Mouse (Mus musculus): Measurements from ENCODE around the gene Veph1. TPM values are rescaled to one million over a fixed set of nuclear protein-coding genes. Genes with fewer than 3 reads are reported as not detected.

Gene Veph1
- total RNA-seq, 1 experiment from 2014 or later: not detected

DNA sequence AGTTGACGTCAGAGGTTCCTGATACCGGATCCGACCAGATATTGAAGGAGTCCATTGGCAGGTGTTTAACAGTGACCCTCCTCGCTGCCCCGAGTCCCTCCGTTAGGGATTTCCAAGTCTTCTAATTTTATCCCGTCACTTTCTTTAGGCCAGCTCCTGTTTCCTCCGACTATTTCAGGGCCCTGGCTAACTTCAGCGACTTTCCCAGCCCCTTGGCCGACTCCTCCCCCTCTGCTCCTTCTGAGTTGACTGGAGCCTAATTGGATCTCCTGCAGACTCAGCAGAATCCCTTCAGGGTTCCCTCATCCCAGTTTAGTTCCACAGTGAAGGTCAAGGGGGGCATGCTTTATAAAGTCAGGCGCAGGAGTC, 75.4 kb downstream of the Veph1 start:
- DNase-seq: no peak

DNA sequence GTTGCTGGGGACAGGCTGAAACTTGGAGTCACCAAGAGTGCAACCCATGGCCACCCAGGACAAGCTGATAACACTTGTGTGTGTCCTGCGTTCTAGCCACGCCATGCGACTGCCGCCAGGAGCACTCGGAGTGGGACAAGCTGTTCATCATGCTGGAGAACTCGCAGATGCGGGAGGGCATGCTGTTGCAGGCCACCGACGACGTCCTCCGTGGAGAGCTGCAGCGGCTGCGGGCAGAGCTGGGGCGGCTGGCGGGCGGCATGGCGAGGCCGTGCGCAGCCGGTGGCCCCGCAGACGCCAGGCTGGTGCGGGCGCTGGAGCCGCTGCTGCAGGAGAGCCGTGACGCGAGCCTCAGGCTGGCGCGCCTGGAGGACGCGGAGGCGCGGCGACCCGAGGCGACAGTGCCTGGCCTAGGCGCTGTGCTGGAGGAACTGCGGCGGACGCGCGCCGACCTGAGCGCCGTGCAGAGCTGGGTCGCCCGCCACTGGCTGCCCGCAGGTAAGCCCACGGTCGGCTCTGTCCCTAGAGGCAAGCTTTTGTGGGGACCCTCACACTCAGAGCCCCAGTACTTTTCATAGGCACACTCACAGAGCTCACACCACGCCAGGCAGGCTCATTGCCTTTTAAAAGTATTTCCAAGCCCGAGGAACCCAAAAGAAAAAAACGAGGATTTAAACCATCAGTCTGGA, 75.9 kb downstream of the Veph1 start:
- peak; percentile 63 for DNase-seq

DNA sequence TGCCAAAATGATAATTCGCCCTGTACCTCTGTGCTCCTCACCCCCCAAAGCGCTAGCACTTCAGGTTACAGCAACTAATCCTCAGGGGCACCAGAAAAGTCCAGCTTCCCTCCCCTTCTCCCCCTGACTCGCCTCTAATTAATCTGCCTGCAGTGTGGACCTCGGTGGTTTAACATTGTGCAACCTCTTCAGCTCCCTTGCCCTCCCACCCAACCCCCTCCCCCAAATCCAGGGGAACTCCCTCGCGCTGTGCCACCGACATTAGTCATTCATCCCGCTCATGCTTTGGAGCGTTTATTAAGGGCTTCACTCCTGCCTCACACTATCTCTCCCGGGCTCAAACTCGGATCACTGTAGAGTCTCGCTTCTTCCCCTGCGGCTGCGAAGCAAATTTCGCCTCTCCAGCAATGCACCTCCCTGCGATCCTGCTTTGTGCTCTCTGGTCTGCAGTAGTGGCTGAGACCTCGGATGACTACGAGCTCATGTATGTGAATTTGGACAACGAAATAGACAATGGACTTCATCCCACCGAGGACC, 76.9 kb downstream of the Veph1 start, which contains the start of gene Ptx3:
Gene Ptx3 (plus strand): TSS at position 256 of the 537 bp plus-strand sequence.
- DNase-seq: no peak

DNA sequence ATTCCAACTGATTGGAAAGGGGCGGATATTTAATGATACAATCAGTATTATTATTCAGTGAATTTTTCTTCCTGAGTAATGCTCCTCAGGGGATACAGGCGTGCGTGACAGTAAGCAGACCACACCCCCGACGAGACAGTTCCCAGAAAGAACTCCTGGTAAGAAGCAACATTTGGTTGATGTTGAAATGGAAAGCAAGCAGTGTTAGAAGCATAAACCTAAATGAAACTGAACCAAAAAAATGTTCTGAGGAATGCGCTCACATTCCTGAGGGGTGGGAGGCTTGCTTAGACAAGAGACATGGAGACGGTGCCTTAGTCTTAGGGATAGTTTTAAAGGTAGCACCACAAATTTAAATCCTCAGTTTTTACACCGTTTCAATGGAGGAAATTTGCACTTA, 80.9 kb downstream of the Veph1 start:
- no peak for DNase-seq

DNA sequence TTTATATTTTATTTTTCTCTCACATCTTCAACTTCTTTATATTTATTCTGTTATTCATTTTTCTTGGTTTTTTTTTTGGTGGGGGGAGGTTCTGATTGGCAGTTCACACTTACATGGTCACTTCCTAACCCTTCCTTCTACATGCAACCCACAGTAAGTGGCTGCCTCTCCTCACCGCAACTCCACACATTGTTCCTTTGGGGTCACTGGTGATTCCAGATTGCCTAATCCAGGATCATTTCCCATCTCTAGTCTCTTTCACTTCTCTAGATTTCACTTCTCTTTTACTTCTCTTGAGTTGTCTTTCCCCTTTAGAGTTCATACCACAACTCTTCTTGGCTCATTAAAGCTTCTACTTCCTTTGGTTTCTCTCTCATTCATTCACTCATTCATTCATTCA, 83.1 kb downstream of the Veph1 start:
- DNase-seq: no peak

DNA sequence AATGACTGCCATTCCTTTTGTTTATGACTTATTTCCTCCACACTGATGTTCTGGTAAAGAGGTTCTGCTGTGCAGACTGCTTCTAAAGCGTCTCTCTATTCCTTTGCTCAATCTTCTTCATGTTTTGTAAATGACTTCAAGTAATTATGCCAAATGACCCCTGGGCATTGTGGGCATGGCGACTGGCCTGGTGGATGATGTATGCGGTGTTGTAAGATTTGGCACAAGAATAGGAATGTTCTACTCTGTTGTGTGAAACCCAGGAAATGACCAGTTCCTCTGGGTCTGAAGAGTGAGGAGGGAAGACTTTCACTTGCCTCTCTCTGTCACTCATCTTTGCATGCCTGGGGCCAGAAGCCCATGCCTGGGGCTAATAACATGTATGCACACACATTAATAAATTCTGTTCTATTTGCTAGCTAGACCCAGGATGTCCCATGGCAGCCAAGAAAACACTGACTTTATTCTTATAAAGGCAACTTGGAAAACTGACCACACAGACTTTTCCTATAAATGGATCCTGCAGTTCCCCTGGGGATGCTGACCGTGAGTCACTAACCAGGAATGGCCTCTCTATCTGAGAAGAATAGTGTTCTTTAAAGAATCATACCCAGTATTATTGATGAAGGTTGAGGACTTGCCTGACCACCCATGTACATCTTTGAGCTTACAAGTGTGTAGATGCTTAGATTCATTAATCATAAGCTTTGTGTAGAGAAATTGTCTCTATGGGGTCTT, 87.6 kb downstream of the Veph1 start:
- DNase-seq: no peak

DNA sequence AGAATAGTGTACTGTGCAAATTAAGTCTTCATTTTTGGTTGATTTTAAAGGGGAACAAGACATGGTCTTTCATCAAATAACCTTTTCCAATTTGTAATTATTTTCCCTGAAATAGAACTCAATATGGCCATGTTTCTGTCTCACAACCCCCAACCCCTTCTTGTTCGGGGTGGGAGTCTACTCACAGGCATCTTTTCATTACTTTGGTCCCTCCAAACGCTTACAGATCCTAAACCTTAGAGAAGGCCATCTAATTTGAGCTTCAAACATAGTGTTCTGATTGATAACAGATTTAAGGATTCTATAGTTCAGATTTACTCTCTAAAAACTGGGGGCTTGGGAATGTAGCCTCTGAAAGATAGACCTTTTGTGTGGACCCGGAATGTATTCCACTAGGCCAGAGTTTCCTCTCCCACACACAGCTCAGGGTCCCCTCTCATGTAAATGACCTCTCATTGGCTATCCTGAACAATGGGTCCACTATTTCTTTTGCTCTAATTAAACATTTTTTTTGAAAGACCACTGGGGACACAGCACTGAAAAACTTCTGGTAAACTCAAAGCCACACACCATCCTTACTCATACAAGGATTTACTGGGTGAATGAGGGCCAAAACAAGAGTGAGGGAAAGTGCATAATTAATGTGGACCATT, 102.6 kb downstream of the Veph1 start:
- no peak for DNase-seq

DNA sequence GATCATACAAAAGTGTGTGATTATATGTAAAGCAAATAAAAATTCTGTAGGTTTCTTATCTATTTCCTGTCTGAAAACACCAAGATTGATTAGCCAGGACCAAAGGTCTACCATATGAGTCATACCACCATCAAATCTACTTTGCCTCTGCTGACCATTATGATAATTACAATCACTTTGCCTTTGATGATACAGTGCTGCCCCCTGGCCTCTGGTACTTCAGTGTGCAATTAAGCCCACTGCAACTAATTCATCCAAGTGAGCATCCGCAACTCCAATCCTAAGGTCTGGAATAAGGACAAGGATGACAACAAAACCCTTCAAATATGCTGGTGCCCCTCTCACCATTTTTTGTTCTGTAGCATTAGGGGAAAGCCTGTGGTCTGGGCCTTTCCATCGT, 117.0 kb downstream of the Veph1 start:
- no peak for DNase-seq

DNA sequence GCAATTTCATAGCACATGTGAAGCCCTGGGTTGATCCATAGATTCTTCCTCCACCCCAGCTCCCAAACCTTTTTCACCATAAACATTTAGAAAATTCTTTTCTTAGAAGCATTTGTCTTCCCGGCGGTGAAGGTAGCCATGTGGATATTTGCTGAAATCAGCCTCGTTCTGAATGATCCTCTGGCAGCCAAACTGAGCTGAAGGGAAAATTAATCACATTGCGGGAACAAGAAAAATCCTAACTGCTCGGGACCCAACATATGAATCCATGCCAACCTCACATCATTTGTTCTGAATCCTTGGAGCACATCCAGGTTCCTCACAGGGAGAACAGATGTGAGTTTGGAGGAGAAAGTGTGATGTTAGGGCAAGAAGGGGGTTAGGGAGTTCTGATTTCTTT, 123.7 kb downstream of the Veph1 start:
- DNase-seq: no peak

DNA sequence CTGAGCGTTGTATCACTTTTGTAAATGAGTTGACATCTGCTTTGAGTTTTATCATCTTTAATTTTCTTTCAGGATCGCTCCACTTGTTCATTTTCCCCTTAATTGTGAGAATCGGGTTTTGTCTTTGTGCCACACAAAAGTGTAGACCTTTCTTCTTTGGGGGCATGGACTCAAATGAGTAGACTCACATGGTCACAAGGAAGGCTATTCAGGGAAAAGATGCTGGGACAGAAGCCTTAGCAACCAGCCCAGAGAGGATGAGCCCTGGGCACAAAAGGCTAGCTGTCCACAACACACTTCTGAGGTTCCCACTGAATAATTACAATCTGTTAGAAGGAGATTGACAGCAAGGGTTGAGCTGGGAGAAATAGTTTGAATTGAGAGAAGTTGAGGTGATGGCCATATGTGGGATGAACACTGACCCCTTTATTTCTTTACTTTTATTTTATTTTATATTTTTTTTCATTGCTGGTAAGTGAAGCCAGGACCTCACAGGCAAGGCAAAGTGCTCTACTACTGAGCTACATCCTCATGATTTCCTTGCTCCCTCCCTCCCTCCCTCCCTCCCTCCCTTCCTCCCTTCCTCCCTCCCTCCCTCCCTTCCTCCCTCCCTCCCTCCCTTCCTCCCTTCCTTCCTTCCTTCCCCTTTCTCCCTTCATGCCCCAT, 126.6 kb downstream of the Veph1 start:
- no peak for DNase-seq

DNA sequence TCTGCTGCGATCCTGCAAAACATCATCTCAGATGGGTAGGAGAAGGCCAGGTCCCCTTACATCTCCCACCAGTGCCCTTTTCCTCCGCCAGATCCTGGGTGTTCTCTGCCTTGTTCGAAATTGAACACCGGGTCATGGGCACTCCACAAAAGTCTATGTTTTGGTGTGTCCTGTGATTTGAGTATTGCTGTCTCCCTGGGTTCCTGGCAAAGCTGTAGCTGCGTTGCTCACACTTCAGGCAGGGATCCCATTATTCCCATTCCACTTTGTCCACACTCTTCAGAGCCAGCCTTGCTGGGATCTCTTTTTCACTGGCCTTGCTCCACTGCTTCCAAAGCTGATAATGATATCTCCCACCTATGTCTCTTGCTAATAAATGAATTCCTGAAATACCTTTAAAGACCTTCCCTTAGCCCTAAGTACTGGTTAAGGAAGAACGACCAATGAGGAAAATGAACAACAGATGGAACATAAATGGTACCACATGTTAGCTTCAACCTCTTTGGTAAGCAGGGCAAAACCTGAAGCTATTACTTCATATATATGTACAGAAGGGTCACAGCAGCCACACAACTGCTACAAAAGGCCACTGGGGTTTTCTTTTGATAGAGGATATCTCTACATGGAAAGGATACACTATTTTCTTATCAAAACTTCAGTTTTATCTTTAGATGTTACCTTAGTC, 129.9 kb downstream of the Veph1 start:
- no peak for DNase-seq

DNA sequence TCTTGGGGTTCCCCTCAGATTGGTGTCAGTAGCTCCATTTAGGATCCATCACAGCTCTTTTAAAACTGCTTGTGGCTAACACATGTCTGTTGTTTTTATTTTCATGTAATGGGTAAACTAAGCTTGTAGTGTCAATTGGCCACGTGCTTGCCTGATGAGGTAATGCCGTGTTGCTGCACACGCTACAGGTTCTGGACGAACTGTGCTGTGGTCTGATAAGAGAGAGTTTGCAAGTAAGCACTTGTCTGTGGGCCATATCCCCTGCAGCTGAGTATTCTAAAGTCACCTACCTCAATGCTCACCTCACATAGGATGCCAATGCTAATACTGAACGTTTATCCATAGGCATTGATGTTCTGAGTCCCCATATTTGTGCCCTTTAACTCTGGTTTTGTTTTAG, 131.6 kb downstream of the Veph1 start:
- DNase-seq: no peak

DNA sequence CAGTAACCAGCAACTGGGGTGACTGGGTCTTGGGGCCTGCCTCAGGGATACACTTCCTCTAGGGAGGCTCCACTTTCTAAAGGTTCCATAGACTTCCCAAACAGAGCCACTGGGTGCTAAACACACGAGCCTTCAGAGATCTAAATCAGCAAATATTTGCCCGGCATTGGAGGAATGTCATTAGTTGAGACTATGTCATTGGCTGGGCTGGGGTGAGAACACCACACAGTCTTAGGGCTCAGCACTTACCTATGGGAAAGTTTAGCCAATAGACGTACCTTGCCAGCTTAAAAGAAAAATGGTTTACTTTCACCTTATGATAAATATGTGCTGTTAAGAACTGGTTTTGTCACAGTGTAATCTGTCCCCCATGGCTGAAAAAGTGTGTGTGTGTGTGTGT, 132.1 kb downstream of the Veph1 start:
- DNase-seq: no peak

DNA sequence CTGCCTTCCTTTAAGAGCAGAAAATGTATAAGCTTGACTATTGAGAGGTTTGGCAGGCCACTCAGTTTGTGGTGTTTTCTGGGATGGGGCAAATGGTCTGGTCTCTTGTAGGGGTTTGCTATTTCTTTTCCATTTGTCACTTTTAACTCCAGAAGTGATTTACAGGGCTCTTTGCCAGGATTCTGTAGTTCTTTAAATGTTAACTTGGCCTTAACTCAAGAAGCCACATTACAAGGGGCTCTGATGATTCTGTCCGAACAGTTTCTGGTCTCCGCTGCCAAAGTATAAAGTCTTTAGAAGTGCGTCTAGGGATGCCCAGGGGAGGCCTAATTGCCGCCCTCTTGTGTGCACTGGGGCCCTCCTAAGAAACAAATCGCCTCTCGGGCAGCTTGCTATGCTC, 134.0 kb downstream of the Veph1 start:
- DNase-seq: no peak

DNA sequence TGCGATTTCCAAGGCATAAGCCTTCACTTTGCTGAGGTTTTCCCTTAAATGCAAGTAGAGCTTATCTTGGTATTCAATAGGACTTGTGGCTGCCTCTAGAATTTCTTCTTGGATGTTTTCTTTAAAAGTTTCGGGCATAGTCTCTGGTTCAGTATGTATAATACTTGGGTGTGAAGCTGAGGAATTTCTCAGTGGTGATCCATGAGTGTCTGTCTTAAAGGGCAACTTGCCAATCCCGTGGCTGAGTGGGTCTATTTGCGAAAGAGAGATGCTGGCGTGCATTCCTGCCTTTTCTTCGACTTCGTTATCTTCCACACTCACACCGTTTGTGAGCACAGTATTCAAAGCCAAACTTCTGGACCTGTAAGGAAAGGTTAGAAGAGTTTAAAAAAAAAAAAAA, 138.7 kb downstream of the Veph1 start:
- DNase-seq: no peak

DNA sequence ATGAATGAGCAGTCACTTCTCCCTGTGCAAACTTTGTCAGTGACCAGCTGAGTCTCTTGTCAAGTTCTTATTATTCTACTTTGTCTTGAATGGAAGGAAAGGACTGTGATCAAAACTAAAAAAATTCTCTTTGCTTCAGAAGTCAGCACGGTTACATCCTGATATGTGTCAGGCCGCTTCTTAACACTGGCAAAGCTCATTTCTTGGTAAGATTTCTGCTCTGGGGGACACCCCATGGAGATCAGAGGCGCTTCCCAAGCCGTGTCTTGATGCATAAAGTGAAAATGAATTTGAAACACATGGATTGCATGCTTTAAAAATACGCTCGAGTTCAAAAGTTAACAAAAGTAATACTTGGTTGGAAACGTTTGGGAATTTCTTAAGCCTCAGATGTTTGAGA, 159.0 kb downstream of the Veph1 start:
- DNase-seq: no peak

DNA sequence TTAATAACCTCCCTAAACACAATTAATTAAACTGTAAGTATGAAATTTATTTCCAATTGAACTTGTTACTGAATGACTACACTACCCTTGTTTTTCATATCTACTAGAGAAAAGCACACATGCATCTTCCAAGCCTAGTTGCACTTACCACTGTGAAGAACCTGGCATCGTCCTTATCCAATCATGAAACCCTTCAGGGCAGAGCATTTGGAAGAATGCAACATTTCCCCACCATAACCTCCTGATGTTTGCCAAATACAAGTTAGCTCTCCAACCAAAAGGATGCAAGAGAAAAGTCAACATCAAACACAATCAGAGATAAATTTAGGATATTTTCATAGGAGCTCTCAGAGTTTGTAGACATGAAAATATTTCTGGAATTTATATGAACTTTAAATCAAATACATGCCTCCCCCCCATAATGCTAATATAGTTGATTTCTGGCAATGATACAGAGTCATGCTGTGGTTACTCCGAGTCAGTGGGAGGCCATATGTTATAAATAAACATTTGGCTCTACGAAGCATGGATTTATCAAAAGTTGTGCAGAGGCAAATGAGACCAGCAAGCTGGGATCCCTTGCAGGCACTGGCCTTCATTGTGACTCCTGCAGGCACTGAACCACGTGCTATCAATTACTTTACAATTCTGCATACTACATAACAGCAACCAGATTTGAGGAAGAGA, 165.2 kb downstream of the Veph1 start:
- DNase-seq: no peak

DNA sequence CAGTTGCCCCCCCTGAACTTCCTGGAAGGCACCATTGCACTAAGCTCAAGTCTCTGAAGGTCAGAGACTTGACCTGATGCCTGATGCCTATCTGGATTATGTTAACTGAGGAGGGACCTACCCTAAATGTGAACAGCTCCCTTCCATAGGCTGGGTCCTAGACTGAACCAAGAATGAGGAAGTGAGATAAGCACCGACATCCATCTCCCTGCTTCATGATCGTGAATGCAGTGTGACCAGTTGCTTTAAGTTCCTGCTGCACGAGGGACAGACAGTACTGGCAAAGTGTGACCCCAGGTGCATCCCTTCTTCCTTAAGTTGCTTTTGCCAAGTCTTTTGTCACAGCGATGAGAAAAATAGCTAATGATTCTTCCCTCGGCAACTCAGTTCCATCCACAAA, 166.9 kb downstream of the Veph1 start:
- DNase-seq: no peak

DNA sequence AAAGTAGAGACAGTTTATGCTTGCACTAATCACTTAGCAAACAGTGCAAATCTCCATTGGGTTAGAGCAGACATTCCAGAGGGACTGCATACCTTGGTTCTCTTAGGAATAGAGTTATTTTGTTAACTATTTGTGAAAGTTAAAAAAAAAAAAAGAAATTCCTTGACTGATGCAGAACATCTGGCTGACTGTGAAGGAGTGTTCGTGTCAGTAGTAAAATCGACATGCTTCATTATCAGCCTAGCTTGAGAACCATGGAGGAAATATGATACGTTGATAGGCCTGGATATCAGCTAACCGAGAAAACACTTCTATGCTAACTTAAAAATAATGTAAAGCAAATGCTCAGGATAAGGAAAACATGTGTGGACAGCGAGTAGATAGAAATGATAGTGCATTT, 191.1 kb downstream of the Veph1 start:
- DNase-seq: no peak

DNA sequence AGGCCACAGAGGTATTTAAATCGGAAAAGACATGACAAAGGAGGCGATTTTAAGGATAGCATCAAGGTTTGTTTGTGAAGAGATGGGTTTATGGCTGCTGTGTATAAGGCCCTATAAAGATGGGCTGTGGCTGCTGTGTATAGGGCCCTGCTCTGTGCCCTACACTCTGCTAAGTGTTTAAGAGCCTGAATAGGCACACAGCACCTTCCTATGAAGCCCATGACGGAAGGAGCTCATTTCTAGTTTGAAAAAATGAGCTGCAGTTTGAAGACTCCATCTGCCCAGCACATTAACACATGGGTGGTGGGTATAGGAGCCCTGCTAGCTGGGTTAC, 194.1 kb downstream of the Veph1 start:
- DNase-seq: no peak

DNA sequence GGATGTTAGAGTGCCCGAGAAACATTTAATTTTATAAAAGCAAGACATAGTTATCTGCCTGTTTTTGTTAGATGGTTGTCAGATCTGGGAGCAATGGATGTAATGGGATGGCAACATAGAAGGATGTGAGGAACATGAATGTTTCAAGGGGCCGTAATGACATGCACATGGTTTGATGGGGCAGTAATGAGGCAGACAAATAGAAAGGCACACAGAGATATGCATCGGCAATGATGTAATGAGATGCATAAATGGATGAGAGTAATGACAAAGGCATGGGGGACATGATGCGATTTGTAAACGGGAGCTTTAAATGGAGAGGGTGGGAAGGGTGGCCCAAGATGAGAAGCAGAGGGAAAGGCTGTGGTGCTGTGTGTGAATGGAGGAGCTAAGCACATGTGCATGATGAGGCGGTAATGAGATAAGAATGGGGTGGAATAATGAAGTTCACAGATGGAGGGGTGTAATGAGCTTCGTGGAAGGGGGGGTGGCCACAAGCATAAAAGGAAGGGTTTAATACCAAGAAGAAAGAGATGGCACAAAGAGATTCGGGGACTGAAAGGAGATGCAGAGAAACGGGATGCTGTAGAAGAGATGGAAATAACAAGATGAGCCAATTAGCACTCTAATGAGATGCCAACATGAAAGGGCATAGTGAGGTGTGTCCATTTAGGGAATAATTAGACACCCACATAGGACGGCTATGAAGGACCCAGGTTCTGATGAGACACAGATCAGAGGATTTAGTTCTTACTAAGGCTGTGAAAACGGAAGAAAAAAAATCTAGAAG, 194.6 kb downstream of the Veph1 start:
- DNase-seq: no peak
